Mouse (Mus musculus) forebrain, embryonic 11.5 days (tissue): ENCODE measurements around the gene Pitpnm1. TPM values are rescaled to one million over a fixed set of nuclear protein-coding genes. Genes with fewer than 3 reads are reported as not detected.
"Not testable (repeated sequence)": the region's sequence is repeated elsewhere in the genome, so short reads cannot be mapped to it uniquely, and the experiment has no call there.

Experiments used
- ATAC-seq: fragments of 200-750 bp; cut with Nextera tagmentation; replicated peaks from 2 replicates; pipeline ENCODE4 v1.8.0; 2017; ENCODE audit warnings: moderate TSS enrichment; ENCODE audit not compliant: low FRiP score
- DNase-seq: peaks from one replicate; pipeline ENCODE4 v3.0.0-alpha.2; 2017; ENCODE audit warnings: low spot score
- H3K27ac ChIP-seq: fragments of 300-500 bp; sonication (generic); 2 replicates; pipeline ENCODE4 v1.5.1; 2014; ENCODE audit warnings: low read depth, low read length
- H3K27me3 ChIP-seq: fragments of 300-500 bp; sonication (generic); 2 replicates; pipeline ENCODE4 v1.6.1; 2014; ENCODE audit warnings: mild to moderate bottlenecking, low read length, mixed read lengths; ENCODE audit not compliant: control insufficient read depth, insufficient read depth
- H3K36me3 ChIP-seq: fragments of 300-500 bp; sonication (generic); 2 replicates; pipeline ENCODE4 v1.6.1; 2014; ENCODE audit warnings: mild to moderate bottlenecking, low read length, moderate library complexity, mixed read lengths; ENCODE audit not compliant: control insufficient read depth, insufficient read depth
- H3K4me1 ChIP-seq: fragments of 300-500 bp; sonication (generic); replicated peaks from 2 replicates; pipeline ENCODE4 v1.6.1; 2014; ENCODE audit warnings: low read length, mixed read lengths; ENCODE audit not compliant: control insufficient read depth, insufficient read depth
- H3K4me2 ChIP-seq: fragments of 300-500 bp; sonication (generic); 2 replicates; pipeline ENCODE4 v1.6.1; 2014; ENCODE audit warnings: low read depth, mild to moderate bottlenecking, low read length, moderate library complexity, mixed read lengths; ENCODE audit not compliant: severe bottlenecking
- H3K4me3 ChIP-seq: fragments of 300-500 bp; sonication (generic); 2 replicates; pipeline ENCODE4 v1.5.1; 2014; ENCODE audit warnings: low read depth, low read length
- H3K9ac ChIP-seq: fragments of 300-500 bp; sonication (generic); 2 replicates; pipeline ENCODE4 v1.6.1; 2014; ENCODE audit warnings: low read length
- H3K9me3 ChIP-seq: fragments of 300-500 bp; sonication (generic); 2 replicates; pipeline ENCODE4 v1.6.1; 2016; ENCODE audit warnings: low read length, mixed read lengths; ENCODE audit not compliant: control insufficient read depth
- WGBS: fragments of 180-500 bp; shearing (Covaris S2); extraction: QIAGEN DNeasy Blood & Tissue Kit; methylation state at CpG from one replicate; pipeline ENCODE4 v1.1.7; 2014; 5-methylcytosine and 5-hydroxymethylcytosine counted together
- polyA plus RNA-seq: library from polyadenylated mRNA; unstranded; fragments of >200 nt; fragmentation: Nextera tagmentation; extraction: Ambion mirVana; gene quantifications from 2 replicates; pipeline ENCODE4 v1.2.1, GENCODE M21; 2014

The Pitpnm1 gene
- polyA plus RNA-seq, 1 experiment from 2014 or later = 18.0 TPM

GRCm38 (mm10) chr19:4056727-4057126 is 43.1 kb upstream of the Pitpnm1 start:
- Histone ChIP-seq H3K9ac (no peak overlapping the region), H3K27ac (no peak overlapping the region), H3K4me1 (no peaks in the 10 kb centered on the region), H3K4me3 (no peak overlapping the region), H3K9me3 (no peaks in the 10 kb centered on the region), H3K4me2 (no peak overlapping the region), H3K27me3 (no peaks in the 10 kb centered on the region), H3K36me3 (no peaks in the 10 kb centered on the region)
- ATAC-seq (no peak), DNase-seq (no peak)
- WGBS = 41% methylated on average over 4 of the region's 4 CpGs

GRCm38 (mm10) chr19:4057389-4057788 is 42.4 kb upstream of the Pitpnm1 start:
- Histone ChIP-seq H3K4me2 (no peak overlapping the region), H3K9me3 (no peaks in the 10 kb centered on the region), H3K4me3 (no peak overlapping the region), H3K27me3 (no peaks in the 10 kb centered on the region), H3K36me3 (no peaks in the 10 kb centered on the region), H3K9ac (no peak overlapping the region), H3K27ac (no peak overlapping the region), H3K4me1 (no peaks in the 10 kb centered on the region)
- DNase-seq = no peak
- ATAC-seq = no peak
- WGBS = 87% methylated on average over 13 of the region's 13 CpGs

GRCm38 (mm10) chr19:4057962-4058361 is 41.8 kb upstream of the Pitpnm1 start:
- no peak for ATAC-seq
- WGBS = 91% methylated on average over 7 of the region's 7 CpGs

GRCm38 (mm10) chr19:4058581-4058980 is 41.2 kb upstream of the Pitpnm1 start:
- Histone ChIP-seq H3K9ac (no peak overlapping the region), H3K9me3 (no peaks in the 10 kb centered on the region), H3K4me1 (no peaks in the 10 kb centered on the region), H3K36me3 (no peaks in the 10 kb centered on the region), H3K27ac (no peak overlapping the region), H3K4me3 (no peak overlapping the region), H3K4me2 (no peak overlapping the region), H3K27me3 (no peaks in the 10 kb centered on the region)
- 88% methylated on average over 5 of the region's 5 CpGs for WGBS
- ATAC-seq = no peak
- DNase-seq = no peak

More at GRCm38 (mm10) chr19:4057962-4058361, 41.8 kb upstream of the Pitpnm1 start:
- Histone ChIP-seq H3K4me1 (no peaks in the 10 kb centered on the region), H3K4me3 (no peak overlapping the region), H3K27me3 (no peaks in the 10 kb centered on the region), H3K27ac (no peak overlapping the region), H3K9me3 (no peaks in the 10 kb centered on the region), H3K9ac (no peak overlapping the region), H3K36me3 (no peaks in the 10 kb centered on the region), H3K4me2 (no peak overlapping the region)
- no peak for DNase-seq

- Histone ChIP-seq H3K27ac (no peak within 1 kb of the TSS), H3K27me3 (no peaks in the 10 kb centered on the region), H3K4me2 (no peak within 1 kb of the TSS), H3K36me3 (no peaks in the 10 kb centered on the region), H3K9me3 (no peaks in the 10 kb centered on the region), H3K4me3 (no peak within 1 kb of the TSS), H3K9ac (no peak within 1 kb of the TSS), H3K4me1 (no peaks in the 10 kb centered on the region)
- DNase-seq (no peak), ATAC-seq (no peak)
- 88% methylated on average over 15 of the region's 15 CpGs for WGBS
Measured at GRCm38 (mm10) chr19:4059069-4059740, 40.6 kb upstream of the Pitpnm1 start, which contains the start of gene Gstp3. Gene Gstp3 (minus strand): TSS chr19:4059569.

GRCm38 (mm10) chr19:4060044-4060898 is 39.5 kb upstream of the Pitpnm1 start:
- WGBS = 93% methylated on average over 8 of the region's 8 CpGs
- not testable (repeated sequence) for H3K27me3 ChIP-seq, H3K4me3 ChIP-seq, DNase-seq, H3K9ac ChIP-seq, H3K4me1 ChIP-seq, H3K9me3 ChIP-seq, H3K36me3 ChIP-seq, H3K27ac ChIP-seq, ATAC-seq, H3K4me2 ChIP-seq

- no peak overlapping the region for H3K4me2 ChIP-seq
- H3K36me3 ChIP-seq = no peaks in the 10 kb centered on the region
- WGBS = 97% methylated on average over 6 of the region's 6 CpGs
- no peaks in the 10 kb centered on the region for H3K9me3 ChIP-seq
- H3K9ac ChIP-seq = no peak overlapping the region
- no peak for DNase-seq
- ATAC-seq = no peak
- H3K4me1 ChIP-seq = no peaks in the 10 kb centered on the region
- no peak overlapping the region for H3K4me3 ChIP-seq
- H3K27me3 ChIP-seq = no peaks in the 10 kb centered on the region
- no peak overlapping the region for H3K27ac ChIP-seq
Measured at GRCm38 (mm10) chr19:4060899-4061465, 38.8 kb upstream of the Pitpnm1 start.

- WGBS = 95% methylated on average over 3 of the region's 4 CpGs
- not testable (repeated sequence) for H3K4me1 ChIP-seq, H3K4me3 ChIP-seq, H3K27ac ChIP-seq, H3K9ac ChIP-seq, H3K27me3 ChIP-seq, DNase-seq, ATAC-seq, H3K4me2 ChIP-seq, H3K36me3 ChIP-seq, H3K9me3 ChIP-seq
Measured at GRCm38 (mm10) chr19:4063357-4063756, 36.4 kb upstream of the Pitpnm1 start.
